Comparison of ENCODE assay signal across 8 mouse cellular contexts in genomic region chr4:55929141-55929782, GRCm38 (mm10).
DNase-seq lines count a peak whose midpoint lies in the region; ATAC-seq and TF ChIP-seq lines count a peak whose summit lies in the region.
"Had no signal": no experiment of that assay in that cellular context is flagged by ENCODE, and none has a peak within 500 bp of the region (broad histone marks: within the 10 kb centered on the region; RNA-seq: fewer than 3 reads in every experiment).

No protein-coding gene starts in this region.

- no peaks in the 10 kb centered on the region for H3K9me3 ChIP-seq in hindbrain, embryonic 15.5 days
- H3K9me3 ChIP-seq in midbrain, embryonic 14.5 days (ENCODE audit: control insufficient read depth, low read length) = no peaks in the 10 kb centered on the region
- no peaks in the 10 kb centered on the region for H3K9me3 ChIP-seq in liver, postnatal 0 days (ENCODE audit: low read length)

- WGBS in hindbrain, embryonic 15.5 days = 31% methylated on average over 11 of the region's 11 CpGs
- 36% methylated on average over 11 of the region's 11 CpGs for WGBS in midbrain, embryonic 14.5 days
- 60% methylated on average over 11 of the region's 11 CpGs for WGBS in liver, postnatal 0 days (ENCODE audit: insufficient replicate concordance)

- TF ChIP-seq EP300 in liver, postnatal 0 days (IDR thresholded peaks at IDR 0.05; ENCODE audit: low read depth) = no peak

- ATAC-seq in hindbrain, embryonic 15.5 days (ENCODE audit: low FRiP score, low read depth) = peak; percentile 88
- ATAC-seq in midbrain, embryonic 14.5 days (ENCODE audit: low FRiP score, low TSS enrichment) = peak; percentile 86
- no peak for ATAC-seq in erythroid progenitor cell, adult 5-6 weeks (replicated peaks; ENCODE audit: low FRiP score, poor library complexity, severe bottlenecking)
- no peak for ATAC-seq in liver, postnatal 0 days

- peak overlapping the region; percentile 47 for H3K4me2 ChIP-seq in hindbrain, embryonic 15.5 days
- peak overlapping the region; percentile 44 for H3K4me2 ChIP-seq in midbrain, embryonic 14.5 days (ENCODE audit: low read length)
- no peak overlapping the region for H3K4me2 ChIP-seq in liver, postnatal 0 days (ENCODE audit: low read depth, low read length)

- peak overlapping the region; percentile 61; the same call in 1 of the 2 replicates for H3K27ac ChIP-seq in hindbrain, embryonic 15.5 days (replicated peaks)
- H3K27ac ChIP-seq in midbrain, embryonic 14.5 days (replicated peaks; ENCODE audit: low read depth, low read length) = 0 out of 2 replicates have a peak overlapping the region, but pooled peaks have one; percentile 43
- H3K27ac ChIP-seq in liver, postnatal 0 days (ENCODE audit: low read depth) = no peak overlapping the region

- intact Hi-C loops in heart, postnatal 10 days (cut with DNase I) = no loop called here

- H3K27me3 ChIP-seq in hindbrain, embryonic 15.5 days = no peaks in the 10 kb centered on the region
- H3K27me3 ChIP-seq in midbrain, embryonic 14.5 days (ENCODE audit: control insufficient read depth, insufficient read depth, low read length) = no peaks in the 10 kb centered on the region
- H3K27me3 ChIP-seq in liver, postnatal 0 days (ENCODE audit: insufficient read depth, low read length) = no peaks in the 10 kb centered on the region
- H3K27me3 ChIP-seq: megakaryocyte, embryonic 14.5 days had no signal

- peaks cover 17% of the 10 kb centered on the region for H3K4me1 ChIP-seq in hindbrain, embryonic 15.5 days (replicated peaks)
- peaks cover 11% of the 10 kb centered on the region for H3K4me1 ChIP-seq in midbrain, embryonic 14.5 days (ENCODE audit: control insufficient read depth, insufficient read depth, low read length)
- no peaks in the 10 kb centered on the region for H3K4me1 ChIP-seq in liver, postnatal 0 days (ENCODE audit: insufficient read depth)
- H3K4me1 ChIP-seq: megakaryocyte, embryonic 14.5 days had no signal

- peak; percentile 19 for DNase-seq in MN1 (ENCODE audit: low spot score)
- peak; percentile 11 for DNase-seq in ZHBTc4 (ENCODE audit: low read depth, low spot score)
- DNase-seq in midbrain, embryonic 14.5 days = peak; percentile 79
- no peak for DNase-seq in liver, postnatal 0 days
- no peak for DNase-seq in heart, postnatal 10 days

- TF ChIP-seq CTCF in liver, postnatal 0 days (IDR thresholded peaks at IDR 0.05; ENCODE audit: low read depth) = no peak

- no peaks in the 10 kb centered on the region for H3K36me3 ChIP-seq in hindbrain, embryonic 15.5 days
- H3K36me3 ChIP-seq in midbrain, embryonic 14.5 days (ENCODE audit: control insufficient read depth, insufficient read depth, low read length) = no peaks in the 10 kb centered on the region
- H3K36me3 ChIP-seq in liver, postnatal 0 days (replicated peaks; ENCODE audit: insufficient read depth, low read length) = no peaks in the 10 kb centered on the region

- no peak overlapping the region for H3K9ac ChIP-seq in hindbrain, embryonic 15.5 days
- H3K9ac ChIP-seq in midbrain, embryonic 14.5 days (replicated peaks; ENCODE audit: low read length) = 0 out of 2 replicates have a peak overlapping the region, but pooled peaks have one; percentile 7
- H3K9ac ChIP-seq in liver, postnatal 0 days (replicated peaks) = no peak overlapping the region

- no peak overlapping the region for H3K4me3 ChIP-seq in hindbrain, embryonic 15.5 days
- no peak overlapping the region for H3K4me3 ChIP-seq in midbrain, embryonic 14.5 days (replicated peaks; ENCODE audit: low read depth, low read length)
- no peak overlapping the region for H3K4me3 ChIP-seq in liver, postnatal 0 days (ENCODE audit: low read depth, low read length)
- H3K4me3 ChIP-seq: megakaryocyte, embryonic 14.5 days had no signal

Comparison
In these comparisons a context has a peak if more than half of its experiments do, and no peak if none do; other contexts are left out.
1. DNase-seq: peak in MN1 (single experiment), ZHBTc4 (single experiment) and midbrain, embryonic 14.5 days (single experiment); none in liver, postnatal 0 days (single experiment) and heart, postnatal 10 days (0 of 2).
2. ATAC-seq: peak in hindbrain, embryonic 15.5 days (single experiment) and midbrain, embryonic 14.5 days (single experiment); none in erythroid progenitor cell, adult 5-6 weeks (single experiment) and liver, postnatal 0 days (single experiment).